Mouse (Mus musculus) testis, adult 2 months (tissue): ENCODE measurements around the gene Pbx2.

ENCODE experiments used
- CTCF ChIP-seq: fragments of 200-500 bp; IDR thresholded peaks from 2 replicates; pipeline ENCODE4 v1.5.1; 2012; ENCODE audit warnings: low read depth, mild to moderate bottlenecking, inconsistent platforms, low read length, moderate library complexity; ENCODE audit not compliant: control insufficient read depth, insufficient read depth, insufficient replicate concordance
- POLR2A ChIP-seq: fragments of 200-500 bp; IDR thresholded peaks from 2 replicates; pipeline ENCODE4 v1.6.1; 2012; ENCODE audit warnings: low read depth, mild to moderate bottlenecking, inconsistent platforms, low read length, moderate library complexity; ENCODE audit not compliant: control insufficient read depth

DNA sequence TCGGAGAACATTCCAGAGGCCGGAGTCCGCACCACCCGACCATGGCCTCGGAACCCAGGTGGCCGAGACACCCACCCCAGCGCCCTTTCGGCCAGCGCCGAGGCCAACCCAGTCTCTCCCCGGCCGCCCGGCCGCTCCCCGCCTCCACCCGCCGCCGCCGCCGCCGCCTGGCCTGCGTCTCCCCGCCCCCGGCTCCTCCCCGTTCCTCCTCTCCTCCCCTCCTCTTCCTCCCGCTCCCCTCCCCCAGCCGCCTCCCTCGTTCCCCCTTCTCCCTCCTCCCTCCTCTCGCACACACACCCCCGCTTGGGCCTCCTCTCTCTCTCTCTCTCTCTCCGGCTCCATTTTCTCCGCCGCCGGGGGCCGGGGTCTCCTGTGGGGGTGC, 919 bp downstream of the Pbx2 start:
- TF ChIP-seq CTCF (no peak), POLR2A (peak; percentile 43; the same call in 1 of the 2 replicates)
